Mouse (Mus musculus): Measurements from ENCODE around the gene Ap1s2. TPM values are rescaled to one million over a fixed set of nuclear protein-coding genes. Genes with fewer than 3 reads are reported as not detected.

Gene Ap1s2
- polyA plus RNA-seq, 1 experiment from 2014 or later = 5.4 TPM

Other genes starting within 250 kb of the Ap1s2 start
- gene Rnf138rt1, start 147.7 kb upstream of the Ap1s2 start, polyA plus RNA-seq (2015; fragmentation: Nextera tagmentation; extraction: Ambion mirVana) = 0.07 TPM in 1 of 2 replicates, not detected in the other
- gene Zrsr2, start 49.6 kb downstream of the Ap1s2 start, polyA plus RNA-seq (2015; fragmentation: Nextera tagmentation; extraction: Ambion mirVana) = 11.0 and 12.7 TPM in 2 replicates
- 0.07 and 0.15 TPM in 2 replicates for gene Car5b, start 119.0 kb downstream of the Ap1s2 start, polyA plus RNA-seq (2015; fragmentation: Nextera tagmentation; extraction: Ambion mirVana)
- gene Siah1b, start 167.5 kb downstream of the Ap1s2 start, polyA plus RNA-seq (2015; fragmentation: Nextera tagmentation; extraction: Ambion mirVana) = 13.1 and 13.8 TPM in 2 replicates
- gene Cltrn, start 179.8 kb downstream of the Ap1s2 start, polyA plus RNA-seq (2015; fragmentation: Nextera tagmentation; extraction: Ambion mirVana) = 1.3 and 1.6 TPM in 2 replicates
- gene Ace2, start 230.3 kb downstream of the Ap1s2 start, polyA plus RNA-seq (2015; fragmentation: Nextera tagmentation; extraction: Ambion mirVana) = 0.14 and 0.84 TPM in 2 replicates